Mouse (Mus musculus): ENCODE data around the gene Ulk4.

Ulk4 gene

GRCm38 (mm10) chr9:121271561-121271960 lies 5.4 kb downstream of the Ulk4 start:
- in situ Hi-C loops (cut with MboI; ENCODE audit: unreplicated experiment in 2 of 2) = no loop called here

- in situ Hi-C loops (cut with MboI; ENCODE audit: unreplicated experiment in 2 of 2) = no loop called here
These were observed 5.8 kb downstream of the Ulk4 start for GRCm38 (mm10) chr9:121271149-121271548.

GRCm38 (mm10) chr9:121265307-121265706 lies 11.7 kb downstream of the Ulk4 start:
- in situ Hi-C loops (cut with MboI; ENCODE audit: unreplicated experiment in 2 of 2) = no loop called here

- in situ Hi-C loops (cut with MboI; ENCODE audit: unreplicated experiment in 2 of 2) = loop anchor here (10.0 kb wide), 4 partner anchors 198 to 618 kb away; partner anchors contain the start of gene Ccdc13 (in 1 of the 2)
These were observed 19.9 kb downstream of the Ulk4 start for GRCm38 (mm10) chr9:121257106-121257505.

GRCm38 (mm10) chr9:121254761-121255160 lies 22.2 kb downstream of the Ulk4 start:
- in situ Hi-C loops (cut with MboI; ENCODE audit: unreplicated experiment in 2 of 2) = loop anchor here (10.0 kb wide), 4 partner anchors 200 to 620 kb away; partner anchors contain the start of gene Ccdc13 (in 1 of the 2)

GRCm38 (mm10) chr9:121253983-121254382 lies 23.0 kb downstream of the Ulk4 start:
- in situ Hi-C loops (cut with MboI; ENCODE audit: unreplicated experiment in 2 of 2) = loop anchor here (10.0 kb wide), 4 partner anchors 201 to 621 kb away; partner anchors contain the start of gene Ccdc13 (in 1 of the 2)

GRCm38 (mm10) chr9:121250854-121251253 lies 26.1 kb downstream of the Ulk4 start:
- in situ Hi-C loops (cut with MboI; ENCODE audit: unreplicated experiment in 2 of 2) = loop anchor here (10.0 kb wide), 4 partner anchors 204 to 624 kb away; partner anchors contain the start of gene Ccdc13 (in 1 of the 2)

GRCm38 (mm10) chr9:121249805-121250204 lies 27.2 kb downstream of the Ulk4 start:
- in situ Hi-C loops (cut with MboI; ENCODE audit: unreplicated experiment in 2 of 2) = loop anchor here (10.0 kb wide), 8 partner anchors 205 to 815 kb away; partner anchors contain the start of gene Ccdc13 (in 1 of the 2)

- in situ Hi-C loops (cut with MboI; ENCODE audit: unreplicated experiment in 2 of 2) = loop anchor here (10.0 kb wide), 5 partner anchors 357 to 813 kb away; no protein-coding TSS in a partner anchor
These were observed 28.8 kb downstream of the Ulk4 start for GRCm38 (mm10) chr9:121247956-121248775.

GRCm38 (mm10) chr9:121247047-121247446 lies 29.9 kb downstream of the Ulk4 start:
- in situ Hi-C loops (cut with MboI; ENCODE audit: unreplicated experiment in 2 of 2) = loop anchor here (10.0 kb wide), 5 partner anchors 358 to 812 kb away; no protein-coding TSS in a partner anchor

- in situ Hi-C loops (cut with MboI; ENCODE audit: unreplicated experiment in 2 of 2) = loop anchor here (10.0 kb wide), 5 partner anchors 362 to 808 kb away; no protein-coding TSS in a partner anchor
These were observed 34.7 kb downstream of the Ulk4 start for GRCm38 (mm10) chr9:121242331-121242730.

GRCm38 (mm10) chr9:121241806-121242205 lies 35.2 kb downstream of the Ulk4 start:
- in situ Hi-C loops (cut with MboI; ENCODE audit: unreplicated experiment in 2 of 2) = loop anchor here (10.0 kb wide), 5 partner anchors 363 to 807 kb away; no protein-coding TSS in a partner anchor

GRCm38 (mm10) chr9:121241366-121241765 lies 35.6 kb downstream of the Ulk4 start:
- in situ Hi-C loops (cut with MboI; ENCODE audit: unreplicated experiment in 2 of 2) = loop anchor here (10.0 kb wide), 5 partner anchors 363 to 807 kb away; no protein-coding TSS in a partner anchor

- in situ Hi-C loops (cut with MboI; ENCODE audit: unreplicated experiment in 2 of 2) = loop anchor here (10.0 kb wide), 5 partner anchors 365 to 805 kb away; no protein-coding TSS in a partner anchor
These were observed 36.8 kb downstream of the Ulk4 start for GRCm38 (mm10) chr9:121240242-121240641.

GRCm38 (mm10) chr9:121239571-121239970 lies 37.4 kb downstream of the Ulk4 start:
- in situ Hi-C loops (cut with MboI; ENCODE audit: unreplicated experiment in 2 of 2) = no loop called here

GRCm38 (mm10) chr9:121218636-121219035 lies 58.4 kb downstream of the Ulk4 start:
- in situ Hi-C loops (cut with MboI; ENCODE audit: unreplicated experiment in 2 of 2) = no loop called here

- in situ Hi-C loops (cut with MboI; ENCODE audit: unreplicated experiment in 2 of 2) = no loop called here
These were observed 58.8 kb downstream of the Ulk4 start for GRCm38 (mm10) chr9:121218230-121218629.

- in situ Hi-C loops (cut with MboI; ENCODE audit: unreplicated experiment in 2 of 2) = no loop called here
These were observed 59.3 kb downstream of the Ulk4 start for GRCm38 (mm10) chr9:121217742-121218141.

GRCm38 (mm10) chr9:121216536-121217320 lies 60.3 kb downstream of the Ulk4 start:
- in situ Hi-C loops (cut with MboI; ENCODE audit: unreplicated experiment in 2 of 2) = no loop called here

- in situ Hi-C loops (cut with MboI; ENCODE audit: unreplicated experiment in 2 of 2) = no loop called here
These were observed 61.5 kb downstream of the Ulk4 start for GRCm38 (mm10) chr9:121215349-121216000.
